Mouse (Mus musculus): ENCODE data around the gene Rogdi. TPM values are rescaled to one million over a fixed set of nuclear protein-coding genes. Genes with fewer than 3 reads are reported as not detected.

The Rogdi gene
- polyA plus RNA-seq, 1 experiment from 2014 or later = 88.1 TPM

DNA sequence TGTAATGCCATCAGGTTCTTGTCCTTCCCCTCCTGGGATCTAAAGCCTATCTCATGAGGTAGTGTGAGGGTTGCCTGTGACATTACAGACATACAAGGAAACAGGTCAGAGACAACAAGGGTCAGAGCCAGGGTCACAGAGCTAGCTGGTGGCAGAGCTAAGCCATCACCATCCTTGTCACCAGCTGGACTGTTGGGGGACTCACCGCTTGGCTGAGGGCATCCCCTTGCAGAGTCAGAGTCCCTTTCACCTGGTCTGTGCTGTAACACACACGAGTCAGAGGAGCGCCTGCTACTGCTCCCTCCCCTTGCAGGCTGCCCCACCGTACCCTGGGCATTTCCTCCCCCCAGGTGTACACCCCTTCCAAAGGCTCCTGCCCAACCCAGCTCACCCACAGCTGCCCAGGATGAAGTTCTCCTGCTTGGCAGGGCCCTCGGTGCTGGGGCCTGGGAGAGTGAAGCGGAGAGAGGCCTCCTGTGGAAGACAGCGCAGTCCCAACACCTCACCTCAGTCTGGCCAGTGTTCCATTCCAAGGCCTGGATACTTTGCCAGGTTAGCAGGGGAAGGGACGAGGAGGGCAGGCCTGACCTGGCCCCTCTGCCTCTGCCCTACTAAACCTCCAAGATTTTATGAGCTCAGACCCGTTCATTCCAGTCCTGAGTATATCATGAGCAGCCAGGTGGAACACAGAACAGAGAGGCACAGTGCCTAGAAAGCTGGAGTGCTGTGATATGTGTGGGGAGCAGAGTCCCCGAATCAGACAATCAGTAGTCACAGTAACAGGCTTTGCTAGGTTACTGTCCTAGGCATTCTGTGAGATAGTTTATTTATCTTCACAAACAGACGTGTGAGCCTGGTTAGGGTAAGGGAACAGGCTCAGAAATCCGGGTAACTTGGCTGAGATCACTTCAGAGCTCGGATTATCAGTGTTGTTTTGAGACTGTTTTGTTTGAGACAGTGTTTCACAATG is 1.0 kb downstream of the Rogdi start:
- peaks cover 51% of the 10 kb centered on the region for H3K36me3 ChIP-seq (ENCODE audit: poor library complexity, severe bottlenecking)
- ATAC-seq = no peak

DNA sequence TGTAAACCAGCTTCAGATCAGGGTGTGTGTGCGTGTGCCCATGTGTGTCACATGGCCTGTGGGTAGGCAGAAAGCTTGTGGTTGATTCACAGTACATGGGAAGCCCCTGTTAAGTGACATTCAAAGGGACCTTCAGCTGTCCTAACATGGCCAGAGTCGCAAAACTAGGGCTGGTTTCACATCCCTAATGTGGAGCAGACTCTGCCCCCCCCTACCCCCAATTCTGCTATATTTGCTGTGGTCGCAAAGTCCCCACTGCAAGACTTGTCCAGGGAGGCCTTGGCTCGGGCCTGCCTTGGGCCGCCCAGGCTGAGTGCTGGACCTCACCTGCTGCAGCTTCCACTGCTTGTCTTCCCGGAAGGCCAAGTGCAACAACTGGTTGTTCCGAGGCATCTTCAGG is 2.1 kb downstream of the Rogdi start:
- Histone ChIP-seq H3K4me3 (no peak overlapping the region), H3K9ac (no peak overlapping the region), H3K27me3 (no peaks in the 10 kb centered on the region), H3K36me3 (ENCODE audit: poor library complexity, severe bottlenecking) (peaks cover 40% of the 10 kb centered on the region), H3K4me2 (no peak overlapping the region), H3K9me3 (replicated peaks) (no peaks in the 10 kb centered on the region), H3K27ac (no peak overlapping the region), H3K4me1 (peaks cover 11% of the 10 kb centered on the region)
- ATAC-seq = no peak
- 87% methylated on average over 7 of the region's 7 CpGs for WGBS

More for the DNA sequence above, 1.0 kb downstream of the Rogdi start:
- Histone ChIP-seq H3K27ac (peak overlapping the region; percentile 27; the same call in 1 of the 2 replicates), H3K27me3 (no peaks in the 10 kb centered on the region), H3K4me3 (peak overlapping the region; percentile 54), H3K9me3 (replicated peaks) (no peaks in the 10 kb centered on the region), H3K9ac (peak overlapping the region; percentile 65), H3K4me1 (peaks cover 11% of the 10 kb centered on the region), H3K4me2 (peak overlapping the region; percentile 76)
- 57% methylated on average over 13 of the region's 13 CpGs for WGBS

- no peak overlapping the region for H3K27ac ChIP-seq
- 87% methylated on average over 10 of the region's 10 CpGs for WGBS
- no peak overlapping the region for H3K4me2 ChIP-seq
- no peak overlapping the region for H3K4me3 ChIP-seq
- no peaks in the 10 kb centered on the region for H3K27me3 ChIP-seq
- H3K36me3 ChIP-seq (ENCODE audit: poor library complexity, severe bottlenecking) = peaks cover 32% of the 10 kb centered on the region
- no peaks in the 10 kb centered on the region for H3K9me3 ChIP-seq (replicated peaks)
- peaks cover 11% of the 10 kb centered on the region for H3K4me1 ChIP-seq
- no peak overlapping the region for H3K9ac ChIP-seq
- no peak for ATAC-seq
These were observed 2.9 kb downstream of the Rogdi start for GRCm38 (mm10) chr16:5010371-5010935.

GRCm38 (mm10) chr16:5008076-5008475 is 5.3 kb downstream of the Rogdi start:
- no peak for ATAC-seq

DNA sequence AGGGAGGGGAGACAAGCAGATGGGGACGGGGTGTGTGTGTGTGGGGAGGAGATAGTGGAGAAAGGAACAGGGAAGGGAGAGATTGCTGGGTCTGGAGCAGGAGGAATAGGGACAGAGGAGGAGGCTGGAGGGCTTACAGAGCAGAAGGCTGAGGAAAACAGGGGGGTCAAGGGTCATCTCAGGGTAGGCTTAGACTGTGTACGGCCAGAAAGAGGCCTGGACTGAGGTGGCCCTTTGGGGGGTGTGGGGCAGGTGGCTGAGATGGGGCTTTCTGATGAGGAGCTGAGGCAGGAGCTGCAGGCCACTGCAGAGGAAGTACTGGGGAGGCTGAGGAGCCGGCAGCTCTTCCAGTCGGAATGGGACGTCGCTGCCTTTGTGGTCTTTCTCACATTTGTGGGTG is 5.9 kb downstream of the Rogdi start:
- Histone ChIP-seq H3K9me3 (replicated peaks) (no peaks in the 10 kb centered on the region), H3K9ac (no peak overlapping the region), H3K36me3 (ENCODE audit: poor library complexity, severe bottlenecking) (peaks cover 20% of the 10 kb centered on the region; the same call in 1 of the 2 replicates), H3K27ac (no peak overlapping the region), H3K4me2 (no peak overlapping the region), H3K4me3 (no peak overlapping the region), H3K4me1 (peaks cover 6% of the 10 kb centered on the region), H3K27me3 (no peaks in the 10 kb centered on the region)
- ATAC-seq = no peak
- 49% methylated on average over 6 of the region's 6 CpGs for WGBS

More at GRCm38 (mm10) chr16:5008076-5008475, 5.3 kb downstream of the Rogdi start:
- WGBS = 88% methylated on average over 12 of the region's 12 CpGs
- no peaks in the 10 kb centered on the region for H3K27me3 ChIP-seq
- no peak overlapping the region for H3K4me2 ChIP-seq
- peaks cover 11% of the 10 kb centered on the region for H3K4me1 ChIP-seq
- H3K27ac ChIP-seq = no peak overlapping the region
- H3K4me3 ChIP-seq = no peak overlapping the region
- H3K9ac ChIP-seq = no peak overlapping the region
- H3K36me3 ChIP-seq (ENCODE audit: poor library complexity, severe bottlenecking) = peaks cover 20% of the 10 kb centered on the region; the same call in 1 of the 2 replicates
- H3K9me3 ChIP-seq (replicated peaks) = no peaks in the 10 kb centered on the region

- Histone ChIP-seq H3K36me3 (ENCODE audit: poor library complexity, severe bottlenecking) (peaks cover 20% of the 10 kb centered on the region; the same call in 1 of the 2 replicates), H3K27me3 (no peaks in the 10 kb centered on the region), H3K9ac (no peak within 1 kb of the TSS), H3K4me2 (no peak within 1 kb of the TSS), H3K4me3 (no peak within 1 kb of the TSS), H3K9me3 (replicated peaks) (no peaks in the 10 kb centered on the region), H3K27ac (no peak within 1 kb of the TSS), H3K4me1 (peaks cover 2% of the 10 kb centered on the region)
- ATAC-seq = no peak
- 51% methylated on average over 5 of the region's 5 CpGs for WGBS
These were observed 6.3 kb downstream of the Rogdi start, which contains the start of gene Smim22 for GRCm38 (mm10) chr16:5007067-5007466. Gene Smim22, plus strand, starts transcription at chr16:5007288.

DNA sequence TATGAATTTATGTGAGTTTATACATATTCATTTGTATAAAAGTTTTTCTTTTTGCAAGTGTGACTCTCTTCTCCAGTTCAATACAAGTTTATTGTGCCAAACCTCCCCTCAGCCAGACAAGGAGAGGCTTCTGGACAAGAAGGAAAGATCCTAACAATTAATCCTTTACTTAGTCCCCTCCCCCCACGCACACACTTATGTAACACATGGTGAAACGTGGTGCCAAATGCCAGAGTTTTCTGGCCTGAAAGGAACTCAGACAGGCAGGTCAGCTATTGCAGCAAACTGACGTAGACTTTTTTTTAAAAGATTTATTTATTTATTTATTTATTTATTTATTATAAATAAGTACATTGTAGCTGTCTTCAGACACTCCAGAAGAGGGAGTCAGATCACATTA is 12.7 kb downstream of the Rogdi start:
- no peak for ATAC-seq
- 72% methylated on average over 3 of the region's 3 CpGs for WGBS
- Histone ChIP-seq H3K4me1 (no peaks in the 10 kb centered on the region), H3K9me3 (replicated peaks) (no peaks in the 10 kb centered on the region), H3K27me3 (no peaks in the 10 kb centered on the region), H3K4me3 (no peak overlapping the region), H3K9ac (no peak overlapping the region), H3K4me2 (no peak overlapping the region), H3K36me3 (ENCODE audit: poor library complexity, severe bottlenecking) (no peaks in the 10 kb centered on the region), H3K27ac (no peak overlapping the region)

DNA sequence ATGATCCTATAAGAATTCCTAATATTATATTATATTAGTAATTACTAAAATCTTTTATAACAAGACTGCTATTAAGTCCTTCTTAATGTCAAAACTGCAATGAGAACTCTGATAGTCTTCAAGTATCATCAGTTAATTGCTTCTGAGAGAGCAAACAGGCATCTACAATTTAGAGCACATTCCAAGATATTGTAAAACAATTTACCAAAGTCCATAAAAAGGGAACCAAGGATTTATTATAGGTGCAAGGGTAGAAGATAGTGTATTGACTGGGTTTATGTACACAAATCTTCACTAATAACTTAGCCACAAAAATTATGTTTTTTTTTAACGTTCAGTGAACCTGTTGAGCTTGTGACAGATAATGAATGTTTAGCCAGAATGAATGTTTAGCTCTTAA is 14.4 kb downstream of the Rogdi start:
- Histone ChIP-seq H3K27me3 (no peaks in the 10 kb centered on the region), H3K9ac (no peak overlapping the region), H3K27ac (no peak overlapping the region), H3K36me3 (ENCODE audit: poor library complexity, severe bottlenecking) (no peaks in the 10 kb centered on the region), H3K4me3 (no peak overlapping the region), H3K9me3 (replicated peaks) (no peaks in the 10 kb centered on the region), H3K4me1 (no peaks in the 10 kb centered on the region), H3K4me2 (no peak overlapping the region)
- ATAC-seq = no peak
- 83% methylated on average over 1 of the region's 1 CpGs for WGBS

DNA sequence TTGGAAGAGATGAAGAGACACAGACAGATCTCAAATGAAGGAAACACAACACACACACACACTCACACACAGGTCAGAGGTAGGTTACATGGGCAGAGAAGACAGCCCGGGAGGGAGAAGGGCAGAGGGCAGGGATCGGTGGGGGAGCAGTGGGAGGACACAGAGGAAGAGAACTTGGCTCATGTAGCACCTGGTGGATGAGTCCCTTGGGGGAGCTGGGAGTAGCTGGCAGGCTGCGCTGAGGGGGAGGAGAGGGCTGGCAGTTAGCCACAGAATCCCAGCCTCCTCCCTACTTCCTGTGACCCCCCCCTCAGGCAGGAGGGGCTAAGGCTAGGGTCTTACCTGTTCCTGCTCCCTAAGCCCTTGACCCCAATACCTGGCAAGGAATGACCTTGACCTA is 15.8 kb downstream of the Rogdi start, which contains the start of gene Sept12:
Sept12 (minus strand) TSS at position 300 of the 400 bp plus-strand sequence.
- no peaks in the 10 kb centered on the region for H3K27me3 ChIP-seq
- H3K4me2 ChIP-seq = no peak within 1 kb of the TSS
- no peak for ATAC-seq
- H3K27ac ChIP-seq = no peak within 1 kb of the TSS
- WGBS = 75% methylated on average over 3 of the region's 3 CpGs
- H3K4me3 ChIP-seq = no peak within 1 kb of the TSS
- H3K9ac ChIP-seq = no peak within 1 kb of the TSS
- no peaks in the 10 kb centered on the region for H3K36me3 ChIP-seq (ENCODE audit: poor library complexity, severe bottlenecking)
- no peaks in the 10 kb centered on the region for H3K4me1 ChIP-seq
- no peaks in the 10 kb centered on the region for H3K9me3 ChIP-seq (replicated peaks)

DNA sequence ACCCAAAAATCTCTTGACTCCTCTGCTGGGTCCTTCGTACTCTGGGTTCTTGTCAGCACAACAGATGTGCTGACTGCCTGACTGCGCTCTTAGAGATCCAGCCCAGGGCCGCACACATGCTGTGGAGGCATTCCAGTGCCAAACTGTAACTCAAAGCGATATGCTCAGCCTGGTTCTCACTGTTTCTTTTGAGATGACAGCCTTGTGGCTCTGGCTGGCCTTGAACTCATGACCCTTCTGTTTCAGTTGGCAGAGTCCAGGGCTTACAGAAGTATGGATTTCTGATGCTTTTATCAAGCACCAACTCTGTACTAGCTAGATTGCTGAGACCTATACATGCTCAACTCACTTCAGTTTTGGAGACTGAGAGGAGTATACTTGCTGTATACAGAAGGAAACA is 20.1 kb downstream of the Rogdi start:
- no peak overlapping the region for H3K4me2 ChIP-seq
- no peak for ATAC-seq
- H3K4me1 ChIP-seq = no peaks in the 10 kb centered on the region
- H3K9ac ChIP-seq = no peak overlapping the region
- WGBS = 74% methylated on average over 4 of the region's 4 CpGs
- no peaks in the 10 kb centered on the region for H3K36me3 ChIP-seq (ENCODE audit: poor library complexity, severe bottlenecking)
- no peak overlapping the region for H3K27ac ChIP-seq
- H3K4me3 ChIP-seq = no peak overlapping the region
- H3K9me3 ChIP-seq (replicated peaks) = no peaks in the 10 kb centered on the region
- no peaks in the 10 kb centered on the region for H3K27me3 ChIP-seq

GRCm38 (mm10) chr16:4984717-4985116 is 28.6 kb downstream of the Rogdi start:
- Histone ChIP-seq H3K9ac (no peak overlapping the region), H3K27ac (no peak overlapping the region), H3K9me3 (replicated peaks) (no peaks in the 10 kb centered on the region), H3K4me3 (no peak overlapping the region), H3K36me3 (ENCODE audit: poor library complexity, severe bottlenecking) (no peaks in the 10 kb centered on the region), H3K4me2 (no peak overlapping the region), H3K27me3 (no peaks in the 10 kb centered on the region), H3K4me1 (no peaks in the 10 kb centered on the region)
- ATAC-seq = no peak
- 93% methylated on average over 12 of the region's 12 CpGs for WGBS

GRCm38 (mm10) chr16:4979755-4980380 is 33.5 kb downstream of the Rogdi start:
- Histone ChIP-seq H3K27me3 (no peaks in the 10 kb centered on the region), H3K4me3 (no peak overlapping the region), H3K27ac (no peak overlapping the region), H3K9ac (no peak overlapping the region), H3K9me3 (replicated peaks) (no peaks in the 10 kb centered on the region), H3K4me2 (no peak overlapping the region), H3K4me1 (no peaks in the 10 kb centered on the region), H3K36me3 (ENCODE audit: poor library complexity, severe bottlenecking) (no peaks in the 10 kb centered on the region)
- peak; percentile 62; the same call in 1 of the 2 replicates for ATAC-seq
- WGBS = 71% methylated on average over 4 of the region's 4 CpGs

Measured in forebrain, embryonic 13.5 days (tissue).